Mouse (Mus musculus) stomach, adult 2 months (tissue): Measurements from ENCODE around the gene Treml1. TPM values are rescaled to one million over a fixed set of nuclear protein-coding genes. Genes with fewer than 3 reads are reported as not detected.

ENCODE experiments used
- polyA plus RNA-seq: library from polyadenylated mRNA; depleted of rRNA; stranded (reverse); fragments of >200 nt; gene quantifications from 2 replicates; pipeline ENCODE4 v1.2.3, GENCODE M21; 2012; rRNA removed

Treml1 gene
- polyA plus RNA-seq = 0.14 TPM in 1 of 2 replicates, not detected in the other

GRCm38 (mm10) chr17:48359616-48360015 lies at the start of gene Treml1:
TSS of gene Treml1 (plus strand) at chr17:48359916.

GRCm38 (mm10) chr17:48315905-48316579 lies 43.7 kb upstream of the Treml1 start, which contains the start of gene B430306N03Rik:
TSS of gene B430306N03Rik (plus strand) at chr17:48316141.

GRCm38 (mm10) chr17:48346231-48346630 lies 13.5 kb upstream of the Treml1 start, which contains the start of gene Trem2:
TSS of gene Trem2 (plus strand) at chr17:48346401.

GRCm38 (mm10) chr17:48409380-48410298 lies 49.9 kb downstream of the Treml1 start, which contains the start of the genes Nfya and Oard1:
TSS of gene Nfya (minus strand) at chr17:48409906.
TSS of gene Oard1 (plus strand) at chr17:48410014.

Other genes with a start within 250 kb of the Treml1 start
- 0.05 and 0.17 TPM in 2 replicates for gene 9830107B12Rik, start 213.6 kb upstream of the Treml1 start, polyA plus RNA-seq
- gene A530064D06Rik, start 192.6 kb upstream of the Treml1 start, polyA plus RNA-seq = 0.12 and 0.17 TPM in 2 replicates
- 0.02 TPM in 1 of 2 replicates, not detected in the other for gene Trem1, start 127.1 kb upstream of the Treml1 start, polyA plus RNA-seq
- not detected in 2 replicates for gene Trem3, start 112.1 kb upstream of the Treml1 start, polyA plus RNA-seq
- gene Treml4, start 95.6 kb upstream of the Treml1 start, polyA plus RNA-seq = 0.14 and 0.19 TPM in 2 replicates
- gene Treml2, start 60.4 kb upstream of the Treml1 start, polyA plus RNA-seq = 0.24 and 0.62 TPM in 2 replicates
- gene B430306N03Rik, start 43.8 kb upstream of the Treml1 start, polyA plus RNA-seq = 0.15 and 0.45 TPM in 2 replicates
- 3.2 and 4.6 TPM in 2 replicates for gene Trem2, start 13.5 kb upstream of the Treml1 start, polyA plus RNA-seq
- 14.8 and 17.1 TPM in 2 replicates for gene Nfya, start 50.0 kb downstream of the Treml1 start, polyA plus RNA-seq
- gene Oard1, start 50.1 kb downstream of the Treml1 start, polyA plus RNA-seq = 1.4 and 3.0 TPM in 2 replicates
- gene Apobec2, start 73.0 kb downstream of the Treml1 start, polyA plus RNA-seq = 7.5 and 13.3 TPM in 2 replicates
- 0.45 and 0.61 TPM in 2 replicates for gene Tspo2, start 91.6 kb downstream of the Treml1 start, polyA plus RNA-seq
- gene Unc5cl, start 95.0 kb downstream of the Treml1 start, polyA plus RNA-seq = 2.3 and 3.6 TPM in 2 replicates